Mouse (Mus musculus): ENCODE data around the gene Gm14325.
A peak's percentile ranks its signal among the peaks of the same experiment; 100 is the strongest.
"Not testable (repeated sequence)": the region's sequence is repeated elsewhere in the genome, so short reads cannot be mapped to it uniquely, and the experiment has no call there.

Gm14325 gene

GRCm38 (mm10) chr2:177839901-177840663 lies at the start of gene Gm14325:
TSS of gene Gm14325 (minus strand) at chr2:177840336.
- DNase-seq, result peak; percentile 82

GRCm38 (mm10) chr2:177887743-177888142 lies 47.6 kb upstream of the Gm14325 start:
- not testable (repeated sequence) for DNase-seq

GRCm38 (mm10) chr2:177862254-177862653 lies 22.1 kb upstream of the Gm14325 start:
- DNase-seq, result not testable (repeated sequence)

DNA sequence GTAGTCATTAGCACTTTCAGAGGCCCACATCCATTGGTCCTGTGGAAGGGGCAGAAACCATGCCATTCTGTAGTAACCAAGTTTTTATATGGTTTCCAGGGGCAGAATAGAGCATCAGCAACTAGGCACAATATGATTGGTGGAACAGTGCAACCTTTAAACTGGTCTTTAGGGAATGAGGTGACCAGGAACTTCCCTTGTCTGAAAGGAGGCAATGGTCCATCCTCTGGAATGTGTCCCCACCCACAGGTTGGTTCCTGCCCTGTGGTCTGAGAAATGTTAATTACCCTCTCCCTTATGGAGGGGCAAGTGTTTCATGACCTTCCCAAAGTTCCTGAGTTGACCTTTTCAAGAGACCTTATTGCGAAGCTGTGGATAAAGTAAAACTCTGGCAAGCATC lies 3.5 kb upstream of the Gm14325 start:
- not testable (repeated sequence) for DNase-seq

- DNase-seq, result not testable (repeated sequence)
Measured at GRCm38 (mm10) chr2:177836756-177837155, 3.4 kb downstream of the Gm14325 start.

GRCm38 (mm10) chr2:177835733-177836536 lies 4.2 kb downstream of the Gm14325 start:
- not testable (repeated sequence) for DNase-seq

GRCm38 (mm10) chr2:177821952-177822351 lies 18.2 kb downstream of the Gm14325 start:
- DNase-seq, result peak; percentile 58

DNA sequence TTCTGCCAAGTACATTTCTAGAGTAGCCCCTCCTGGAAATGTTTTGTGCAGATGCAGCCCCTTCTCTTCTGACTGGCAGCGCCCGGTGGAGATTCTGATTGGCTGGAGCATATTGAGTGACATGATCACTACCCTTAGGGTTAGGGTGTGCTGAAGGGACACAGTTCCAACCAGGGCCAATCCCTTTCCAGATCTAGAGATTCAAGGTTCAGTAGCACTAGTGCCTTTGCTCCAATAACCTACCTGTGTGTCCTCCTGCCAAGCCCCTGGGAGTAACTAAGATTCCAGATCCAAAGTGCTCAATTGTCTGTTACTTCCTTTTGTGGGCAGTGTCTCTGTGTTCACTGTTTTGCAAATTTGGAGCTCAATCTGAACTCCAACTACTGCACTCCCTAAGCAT lies 34.0 kb downstream of the Gm14325 start:
- not testable (repeated sequence) for DNase-seq

DNA sequence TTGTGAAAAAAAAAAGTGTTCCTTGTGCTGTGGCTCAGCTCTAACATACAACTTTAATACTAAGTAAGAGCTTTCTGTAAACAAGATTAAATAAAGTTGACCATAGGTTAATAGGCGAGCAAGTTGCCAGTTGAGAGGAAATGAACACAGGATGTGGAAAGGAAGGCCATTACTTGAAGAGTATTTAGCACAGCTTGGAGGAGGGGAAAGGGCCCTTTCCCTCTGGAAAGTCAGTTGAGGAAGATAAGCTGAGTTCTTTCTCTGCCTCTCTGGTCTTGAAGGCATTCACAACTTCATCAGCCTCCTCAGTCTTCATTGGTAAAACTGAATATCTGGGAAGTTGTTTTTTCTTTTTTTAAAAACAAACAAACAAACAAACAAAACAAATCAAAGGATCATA lies 52.8 kb downstream of the Gm14325 start:
- not testable (repeated sequence) for DNase-seq
